In the genomic region with DNA sequence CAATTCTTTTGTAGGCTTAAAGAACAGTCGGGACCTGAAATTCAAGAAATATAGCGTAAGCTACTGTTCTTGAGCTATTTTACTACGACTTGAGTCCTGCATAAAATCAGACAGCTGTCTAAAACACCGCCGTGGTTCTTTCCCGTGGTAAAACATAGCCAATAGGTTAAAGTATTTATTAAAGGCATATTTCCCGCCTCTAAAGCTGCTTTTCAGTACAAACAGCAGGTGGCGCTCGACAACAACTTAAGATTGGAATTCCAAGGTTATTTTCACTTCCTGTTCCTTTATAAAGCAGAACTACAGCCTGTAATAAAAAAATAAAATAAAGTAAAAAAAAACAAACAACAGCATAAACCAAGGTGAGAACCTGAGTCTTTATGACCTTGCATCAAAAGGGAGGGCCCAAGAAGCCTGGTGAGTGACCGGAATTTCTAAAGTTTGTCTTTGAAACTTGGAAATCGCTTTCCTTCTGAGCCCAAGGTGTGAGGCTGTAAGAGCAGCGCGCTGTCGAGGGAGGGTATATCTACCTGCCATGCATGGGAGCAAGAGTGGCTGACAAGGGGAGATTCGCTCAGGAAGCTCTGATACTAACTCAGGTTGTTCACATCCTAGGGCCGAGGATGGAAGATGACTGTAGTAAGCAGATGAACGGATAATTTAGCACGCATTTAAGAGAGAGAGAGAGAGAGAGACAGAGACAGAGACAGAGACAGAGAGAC, we compare ENCODE assay signal across 8 mouse cellular contexts. TPM values are rescaled to one million over a fixed set of nuclear protein-coding genes. Genes with fewer than 3 reads are reported as not detected.
A peak's percentile ranks its signal among the peaks of the same experiment; 100 is the strongest.
DNase-seq lines count a peak whose midpoint lies in the region; ATAC-seq lines count a peak whose summit lies in the region.
"Had no signal": no experiment of that assay in that cellular context is flagged by ENCODE, and none has a peak within 500 bp of the region (broad histone marks: within the 10 kb centered on the region; RNA-seq: fewer than 3 reads in every experiment).

No protein-coding gene starts in this region.

- H3K9me3 ChIP-seq in intestine, embryonic 16.5 days (ENCODE audit: control insufficient read depth, low read length) = no peaks in the 10 kb centered on the region
- H3K9me3 ChIP-seq in midbrain, embryonic 12.5 days = no peaks in the 10 kb centered on the region

- H3K4me3 ChIP-seq in intestine, embryonic 16.5 days (ENCODE audit: low read length) = no peak overlapping the region
- H3K4me3 ChIP-seq in midbrain, embryonic 12.5 days = 0 out of 2 replicates have a peak overlapping the region, but pooled peaks have one; percentile 15

- H3K27me3 ChIP-seq in intestine, embryonic 16.5 days (replicated peaks; ENCODE audit: control insufficient read depth, insufficient read depth, low read length) = no peaks in the 10 kb centered on the region
- H3K27me3 ChIP-seq in midbrain, embryonic 12.5 days = peaks cover 4% of the 10 kb centered on the region; the same call in 1 of the 2 replicates

- peaks cover 3% of the 10 kb centered on the region; the same call in 1 of the 2 replicates for H3K4me1 ChIP-seq in intestine, embryonic 16.5 days (ENCODE audit: control insufficient read depth, insufficient read depth, low read length)
- peaks cover 9% of the 10 kb centered on the region; the same call in 1 of the 2 replicates for H3K4me1 ChIP-seq in midbrain, embryonic 12.5 days

- H3K36me3 ChIP-seq in intestine, embryonic 16.5 days (ENCODE audit: control insufficient read depth, insufficient read depth, low read length) = no peaks in the 10 kb centered on the region
- no peaks in the 10 kb centered on the region for H3K36me3 ChIP-seq in midbrain, embryonic 12.5 days

- H3K27ac ChIP-seq in intestine, embryonic 16.5 days (ENCODE audit: low read length) = no peak overlapping the region
- H3K27ac ChIP-seq in midbrain, embryonic 12.5 days (replicated peaks) = no peak overlapping the region

- DNase-seq in adrenal gland, adult 2 months = peak; percentile 63
- peak; percentile 90 for DNase-seq in embryo, embryonic 10 days (ENCODE audit: low spot score)
- DNase-seq in gastrocnemius, postnatal 4 days (ENCODE audit: low spot score in 2 of 2) = peak; percentile 41 to 71
- DNase-seq in left cerebral cortex, postnatal 25 days (ENCODE audit: low spot score in 2 of 2) = peak; percentile 67 to 72
- peak; percentile 43 for DNase-seq in spleen, adult 12 weeks (ENCODE audit: low spot score)

- ATAC-seq in intestine, embryonic 16.5 days = peak; percentile 36; the same call in 1 of the 2 replicates
- 0 out of 2 replicates have a peak, but pooled peaks have one; percentile 27 for ATAC-seq in midbrain, embryonic 12.5 days (ENCODE audit: low FRiP score, low read depth)

- 0 out of 2 replicates have a peak overlapping the region, but pooled peaks have one; percentile 29 for H3K9ac ChIP-seq in intestine, embryonic 16.5 days (ENCODE audit: low read depth, low read length)
- H3K9ac ChIP-seq in midbrain, embryonic 12.5 days (replicated peaks) = no peak overlapping the region

- peak overlapping the region; percentile 32 for H3K4me2 ChIP-seq in intestine, embryonic 16.5 days (ENCODE audit: low read depth, low read length)
- peak overlapping the region; percentile 41 for H3K4me2 ChIP-seq in midbrain, embryonic 12.5 days (replicated peaks)

- WGBS in intestine, embryonic 16.5 days = 34% methylated on average over 18 of the region's 18 CpGs
- WGBS in midbrain, embryonic 12.5 days = 31% methylated on average over 18 of the region's 18 CpGs

- intact Hi-C loops in left cerebral cortex, postnatal 25 days (cut with DNase I) = loop anchor here (1.0 to 10.0 kb wide), 4 partner anchors 73 to 747 kb away; no protein-coding TSS in a partner anchor

RNA-seq across cellular contexts. Expression of a gene that starts 26.4 kb away (rescaled TPM):
- total RNA-seq in adrenal gland, adult 2 months (2021) = under 1 TPM in 1 of 2 experiments, not detected in 1; 0.45 TPM
- polyA plus RNA-seq in adrenal gland, adult 2 months (2012; rRNA removed) = 0.22 TPM in 1 of 2 replicates, not detected in the other
- under 1 TPM in 1 of 2 experiments, not detected in 1; 0.42 TPM for total RNA-seq in gastrocnemius, postnatal 4 days (2021)
- polyA plus RNA-seq in intestine, embryonic 16.5 days (2015; fragmentation: Nextera tagmentation; extraction: Ambion mirVana) = 0.27 TPM in 1 of 2 replicates, not detected in the other
- total RNA-seq in left cerebral cortex, postnatal 25 days (2021) = 10 to 100 TPM; 44.5 to 54.1 TPM
- polyA plus RNA-seq in midbrain, embryonic 12.5 days (2016; fragmentation: Nextera tagmentation; extraction: Ambion mirVana) = 0.69 TPM in 1 of 2 replicates, not detected in the other
- polyA plus RNA-seq: small intestine, adult 2 months had no signal

RNA-seq across cellular contexts. Expression of a gene that starts 58.3 kb away (rescaled TPM):
- total RNA-seq in adrenal gland, adult 2 months (2021) = 10 to 100 TPM; 13.3 to 13.7 TPM
- polyA plus RNA-seq in adrenal gland, adult 2 months (2012; rRNA removed) = 8.9 and 12.9 TPM in 2 replicates
- total RNA-seq in gastrocnemius, postnatal 4 days (2021) = 10 to 100 TPM; 25.3 to 31.6 TPM
- polyA plus RNA-seq in intestine, embryonic 16.5 days (2015; fragmentation: Nextera tagmentation; extraction: Ambion mirVana) = 20.6 and 21.7 TPM in 2 replicates
- 1 to 10 TPM; 8.3 to 8.6 TPM for total RNA-seq in left cerebral cortex, postnatal 25 days (2021)
- polyA plus RNA-seq in midbrain, embryonic 12.5 days (2016; fragmentation: Nextera tagmentation; extraction: Ambion mirVana) = 115 and 116 TPM in 2 replicates

Comparison
In these comparisons a context has a peak if more than half of its experiments do, and no peak if none do; other contexts are left out.
1. RNA of a gene that starts 26.4 kb away (total RNA-seq): 44.5 to 54.1 TPM in left cerebral cortex, postnatal 25 days; 0.45 TPM in adrenal gland, adult 2 months and 0.42 TPM in gastrocnemius, postnatal 4 days; every median in the first group is over 10 times any median in the second.
2. Peak in every context shown above with its lines, with median percentiles within 50 percentile points of each other: DNase-seq.